Mouse (Mus musculus) hindlimb bud, embryonic 11.5 days (tissue): Measurements from ENCODE around the gene Zc3h8.

Source experiments
- DNase-seq: peaks from one replicate; pipeline ENCODE4 v3.0.0-alpha.2; 2012; ENCODE audit warnings: low read depth, low spot score; ENCODE audit errors: extremely low spot score

Gene Zc3h8

DNA sequence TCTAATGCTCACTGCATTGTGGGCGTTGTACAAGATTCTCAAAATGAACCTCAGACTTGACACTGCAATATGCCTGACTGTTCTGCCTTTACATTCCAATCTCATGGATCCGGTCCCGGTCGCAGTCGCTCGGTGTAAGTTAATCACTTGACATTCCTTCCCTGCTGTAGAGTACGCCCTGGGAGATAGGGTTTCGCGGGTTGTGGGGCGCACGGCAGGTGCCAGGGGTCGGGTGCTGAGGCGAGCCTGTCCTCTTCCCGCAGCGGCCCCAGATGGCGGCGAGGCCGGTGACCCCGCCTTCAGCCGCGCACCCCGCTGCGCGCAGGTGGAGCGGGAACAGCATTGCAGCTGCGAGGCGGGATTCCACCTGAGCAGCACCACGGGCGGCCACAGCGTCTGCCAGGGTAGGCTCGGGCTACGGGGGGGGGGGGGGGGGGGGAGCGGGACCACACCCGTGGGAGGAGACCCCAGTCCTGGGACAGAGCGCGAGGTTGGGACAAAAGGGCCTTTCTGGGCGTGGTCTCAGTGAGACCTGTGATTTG lies 51.6 kb downstream of the Zc3h8 start:
- no peak for DNase-seq

DNA sequence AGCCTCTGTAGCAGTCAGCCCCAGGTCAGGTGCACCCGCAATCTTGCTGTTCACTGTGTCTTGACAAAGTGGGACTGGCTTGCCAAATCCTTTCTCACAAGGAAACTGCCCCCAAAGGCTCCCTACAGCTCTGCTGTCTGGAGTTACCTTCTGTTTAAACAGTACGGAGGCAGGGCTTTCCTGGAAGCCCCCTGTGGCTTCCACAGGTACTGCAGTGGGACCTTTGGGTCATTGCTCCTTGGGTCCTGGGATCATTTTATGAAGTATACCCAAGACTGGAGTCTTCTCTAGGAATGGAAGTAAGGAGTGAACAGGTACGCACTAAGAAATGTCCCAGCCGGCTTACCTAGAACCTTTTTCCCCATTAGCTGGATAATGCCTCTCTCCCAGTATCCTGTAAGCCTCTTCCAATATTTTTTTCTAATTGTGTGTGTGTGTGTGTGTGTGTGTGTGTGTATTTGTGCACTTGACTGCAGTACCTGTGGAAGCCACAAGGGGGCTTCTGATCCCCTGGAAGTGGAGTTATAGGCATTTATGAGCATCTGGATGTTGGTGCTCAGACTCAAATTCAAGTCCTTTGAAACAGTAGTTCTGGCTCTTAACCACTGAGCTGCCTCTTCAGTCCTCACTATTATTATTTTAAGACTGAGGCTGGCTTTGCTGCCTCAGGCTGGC lies 53.1 kb downstream of the Zc3h8 start:
- DNase-seq = no peak

DNA sequence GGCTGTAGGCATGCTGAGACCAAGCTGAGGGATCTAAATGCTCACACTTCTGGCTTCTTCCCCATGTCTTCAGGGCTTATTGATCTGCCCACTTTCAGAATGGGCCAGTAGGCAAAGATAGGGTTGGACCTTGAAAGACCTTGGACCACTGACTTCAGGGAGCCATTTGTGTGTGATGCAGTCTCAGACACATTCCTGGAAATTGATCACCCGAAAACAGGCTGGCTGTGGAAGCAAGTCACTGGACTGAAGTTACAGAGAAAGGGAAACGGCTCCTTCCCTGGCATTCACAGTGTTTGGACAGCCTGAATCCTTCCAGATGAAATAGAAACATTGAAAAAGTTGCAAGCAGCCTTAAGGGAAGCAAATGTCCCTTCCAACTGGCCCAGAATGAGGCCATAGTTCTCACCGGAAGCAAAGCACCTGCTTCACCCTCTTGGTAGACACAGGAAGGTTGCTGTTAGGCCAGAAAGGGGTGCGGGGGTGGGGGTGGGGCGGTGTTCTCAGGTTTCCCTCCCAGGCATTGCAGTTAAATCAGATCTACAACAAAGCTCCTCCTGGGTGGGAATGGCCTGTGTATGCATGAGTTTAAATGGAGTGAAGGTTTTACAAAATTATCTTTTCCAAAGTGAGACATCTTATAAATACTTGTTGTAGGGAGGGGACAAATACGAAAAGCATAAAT lies 55.9 kb downstream of the Zc3h8 start:
- no peak for DNase-seq

DNA sequence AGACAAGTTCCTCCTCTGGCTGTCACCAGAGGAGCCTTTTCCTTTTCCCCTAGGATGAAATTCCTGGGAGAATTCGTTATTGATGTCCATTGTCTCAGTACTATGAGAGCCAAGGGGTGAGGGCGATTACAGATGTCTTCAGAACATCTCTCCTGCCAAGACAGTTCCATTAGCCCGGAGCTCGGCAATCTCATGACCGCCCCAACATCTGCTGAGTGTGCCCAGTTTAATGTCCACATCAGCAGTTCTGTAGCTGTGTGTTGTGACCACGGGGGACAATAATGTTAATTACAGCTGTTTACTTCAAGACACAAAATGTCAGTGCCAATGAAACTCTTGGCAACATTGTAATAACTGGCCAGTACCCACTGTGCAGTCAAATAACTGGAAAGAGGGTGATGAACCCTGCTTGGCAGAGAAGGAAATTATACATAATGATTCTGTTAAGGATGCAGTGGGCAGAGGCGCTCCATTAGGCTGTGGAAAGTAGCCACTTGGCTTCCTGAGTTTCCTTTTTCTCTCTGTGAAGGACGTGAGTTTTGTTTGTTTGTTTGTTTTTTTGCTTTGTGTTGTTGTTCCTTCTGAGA lies 58.6 kb downstream of the Zc3h8 start:
- no peak for DNase-seq

DNA sequence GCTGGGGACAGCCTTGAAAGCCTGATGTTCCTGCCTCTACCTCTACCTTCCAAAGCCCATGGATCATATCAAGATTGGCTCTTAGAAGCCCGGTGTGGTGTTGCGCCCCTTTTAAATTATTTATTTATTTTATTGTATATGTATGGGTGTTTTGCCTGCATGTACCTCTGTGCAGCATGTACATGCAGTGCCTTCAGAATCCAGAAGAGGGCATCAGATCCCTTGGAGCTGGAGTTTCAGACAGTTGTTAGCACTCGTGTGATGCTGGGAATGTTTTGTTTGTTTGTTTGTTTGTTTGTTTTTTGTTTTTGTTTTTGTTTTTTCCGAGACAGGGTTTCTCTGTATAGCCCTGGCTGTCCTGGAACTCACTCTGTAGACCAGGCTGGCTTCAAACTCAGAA lies 62.6 kb downstream of the Zc3h8 start:
- no peak for DNase-seq
